Mouse (Mus musculus) liver, embryonic 13.5 days (tissue): ENCODE data around the gene Esyt1. TPM values are rescaled to one million over a fixed set of nuclear protein-coding genes. Genes with fewer than 3 reads are reported as not detected.
A peak's percentile ranks its signal among the peaks of the same experiment; 100 is the strongest.
"Not testable (repeated sequence)": the region's sequence is repeated elsewhere in the genome, so short reads cannot be mapped to it uniquely, and the experiment has no call there.

Experiments used
- ATAC-seq: fragments of 200-750 bp; cut with Nextera tagmentation; 2 replicates; pipeline ENCODE4 v1.8.0; 2017; ENCODE audit warnings: low read depth, mild to moderate bottlenecking, moderate number of reproducible peaks, moderate library complexity
- DNase-seq: peaks from one replicate; pipeline ENCODE4 v3.0.0; 2022
- H3K27ac ChIP-seq: fragments of 300-500 bp; sonication (generic); 2 replicates; pipeline ENCODE4 v1.5.1; 2015; ENCODE audit warnings: moderate library complexity, mild to moderate bottlenecking, inconsistent platforms
- H3K27me3 ChIP-seq: fragments of 300-500 bp; sonication (generic); 2 replicates; pipeline ENCODE4 v1.6.1; 2015; ENCODE audit warnings: mild to moderate bottlenecking, inconsistent platforms
- H3K36me3 ChIP-seq: fragments of 300-500 bp; sonication (generic); 2 replicates; pipeline ENCODE4 v1.6.1; 2015; ENCODE audit warnings: mild to moderate bottlenecking, inconsistent platforms
- H3K4me1 ChIP-seq: fragments of 300-500 bp; sonication (generic); replicated peaks from 2 replicates; pipeline ENCODE4 v1.6.1; 2015; ENCODE audit warnings: inconsistent platforms
- H3K4me2 ChIP-seq: fragments of 300-500 bp; sonication (generic); 2 replicates; pipeline ENCODE4 v1.6.1; 2015; ENCODE audit warnings: inconsistent platforms, mild to moderate bottlenecking, moderate library complexity
- H3K4me3 ChIP-seq: fragments of 300-500 bp; sonication (generic); replicated peaks from 2 replicates; pipeline ENCODE4 v1.5.1; 2015; ENCODE audit warnings: mild to moderate bottlenecking, inconsistent platforms
- H3K9ac ChIP-seq: fragments of 300-500 bp; sonication (generic); 2 replicates; pipeline ENCODE4 v1.6.1; 2015; ENCODE audit warnings: mild to moderate bottlenecking, inconsistent platforms
- H3K9me3 ChIP-seq: fragments of 300-500 bp; sonication (generic); replicated peaks from 2 replicates; pipeline ENCODE4 v1.6.1; 2016; ENCODE audit warnings: inconsistent platforms
- WGBS: fragments of 180-500 bp; shearing (Covaris S2); methylation state at CpG from one replicate; pipeline ENCODE4 v1.1.7; 2015; ENCODE audit not compliant: insufficient replicate concordance; 5-methylcytosine and 5-hydroxymethylcytosine counted together
- polyA plus RNA-seq: library from polyadenylated mRNA; unstranded; fragments of >200 nt; fragmentation: Nextera tagmentation; extraction: Ambion mirVana; gene quantifications from 2 replicates; pipeline ENCODE4 v1.2.1, GENCODE M21; 2015

Esyt1 gene
- polyA plus RNA-seq, 1 experiment from 2014 or later = 10.6 TPM

- WGBS = 1% methylated on average over 12 of the region's 12 CpGs
- Histone ChIP-seq H3K4me2 (peak overlapping the region; percentile 93), H3K9ac (peak overlapping the region; percentile 93), H3K36me3 (peaks cover 40% of the 10 kb centered on the region), H3K27ac (peak overlapping the region; percentile 91), H3K27me3 (no peaks in the 10 kb centered on the region), H3K9me3 (no peaks in the 10 kb centered on the region), H3K4me3 (peak overlapping the region; percentile 88), H3K4me1 (peaks cover 66% of the 10 kb centered on the region)
- DNase-seq (no peak), ATAC-seq (peak; percentile 47)
Measured at GRCm38 (mm10) chr10:128493319-128493694, 32.4 kb downstream of the Esyt1 start.

GRCm38 (mm10) chr10:128492633-128493311 lies 32.9 kb downstream of the Esyt1 start:
- WGBS = 24% methylated on average over 12 of the region's 12 CpGs
- Histone ChIP-seq H3K9ac (peak overlapping the region; percentile 93), H3K27ac (peak overlapping the region; percentile 91), H3K36me3 (peaks cover 45% of the 10 kb centered on the region), H3K27me3 (no peaks in the 10 kb centered on the region), H3K4me1 (peaks cover 61% of the 10 kb centered on the region), H3K4me3 (peak overlapping the region; percentile 88), H3K9me3 (no peaks in the 10 kb centered on the region), H3K4me2 (peak overlapping the region; percentile 93)
- peak; percentile 63 for ATAC-seq
- DNase-seq = peak; percentile 52

GRCm38 (mm10) chr10:128492051-128492450 lies 33.6 kb downstream of the Esyt1 start:
- peak overlapping the region; percentile 93 for H3K4me2 ChIP-seq
- not testable (repeated sequence) for ATAC-seq, DNase-seq, H3K27me3 ChIP-seq, H3K9me3 ChIP-seq
- peaks cover 54% of the 10 kb centered on the region for H3K4me1 ChIP-seq
- 48% methylated on average over 8 of the region's 8 CpGs for WGBS
- peak overlapping the region; percentile 91 for H3K27ac ChIP-seq
- H3K9ac ChIP-seq = peak overlapping the region; percentile 93
- H3K36me3 ChIP-seq = peaks cover 53% of the 10 kb centered on the region
- peak overlapping the region; percentile 88 for H3K4me3 ChIP-seq

- Histone ChIP-seq H3K4me3 (peak overlapping the region; percentile 88), H3K4me2 (peak overlapping the region; percentile 93), H3K9me3 (no peaks in the 10 kb centered on the region), H3K36me3 (peaks cover 57% of the 10 kb centered on the region), H3K27ac (peak overlapping the region; percentile 40), H3K9ac (peak overlapping the region; percentile 93), H3K4me1 (peaks cover 48% of the 10 kb centered on the region), H3K27me3 (no peaks in the 10 kb centered on the region)
- WGBS = 42% methylated on average over 6 of the region's 6 CpGs
- DNase-seq = no peak
- ATAC-seq = no peak
Measured at GRCm38 (mm10) chr10:128491495-128491894, 34.2 kb downstream of the Esyt1 start.

GRCm38 (mm10) chr10:128490912-128491311 lies 34.8 kb downstream of the Esyt1 start:
- DNase-seq (no peak), ATAC-seq (no peak)
- Histone ChIP-seq H3K4me1 (peaks cover 43% of the 10 kb centered on the region), H3K9ac (no peak overlapping the region; the same call in 1 of the 2 replicates), H3K4me2 (peak overlapping the region; percentile 93), H3K9me3 (no peaks in the 10 kb centered on the region), H3K27ac (peak overlapping the region; percentile 40), H3K4me3 (no peak overlapping the region), H3K27me3 (no peaks in the 10 kb centered on the region), H3K36me3 (peaks cover 63% of the 10 kb centered on the region)
- 63% methylated on average over 5 of the region's 5 CpGs for WGBS

GRCm38 (mm10) chr10:128490232-128490631 lies 35.4 kb downstream of the Esyt1 start:
- DNase-seq = no peak

GRCm38 (mm10) chr10:128489785-128490184 lies 35.9 kb downstream of the Esyt1 start:
- WGBS = 70% methylated on average over 4 of the region's 4 CpGs
- Histone ChIP-seq H3K9me3 (no peaks in the 10 kb centered on the region), H3K27ac (peak overlapping the region; percentile 39; the same call in 1 of the 2 replicates), H3K9ac (no peak overlapping the region), H3K27me3 (no peaks in the 10 kb centered on the region), H3K4me3 (no peak overlapping the region), H3K4me1 (peaks cover 33% of the 10 kb centered on the region), H3K4me2 (no peak overlapping the region), H3K36me3 (peaks cover 73% of the 10 kb centered on the region)
- ATAC-seq (no peak), DNase-seq (no peak)

More at GRCm38 (mm10) chr10:128490232-128490631, 35.4 kb downstream of the Esyt1 start:
- Histone ChIP-seq H3K4me2 (no peak overlapping the region), H3K27ac (peak overlapping the region; percentile 39; the same call in 1 of the 2 replicates), H3K36me3 (peaks cover 70% of the 10 kb centered on the region), H3K4me3 (no peak overlapping the region), H3K9me3 (no peaks in the 10 kb centered on the region), H3K9ac (no peak overlapping the region), H3K27me3 (no peaks in the 10 kb centered on the region), H3K4me1 (peaks cover 37% of the 10 kb centered on the region)
- 78% methylated on average over 5 of the region's 5 CpGs for WGBS
- no peak for ATAC-seq

- DNase-seq = no peak
- H3K4me3 ChIP-seq = no peak overlapping the region
- no peak for ATAC-seq
- WGBS = 57% methylated on average over 5 of the region's 5 CpGs
- no peaks in the 10 kb centered on the region for H3K27me3 ChIP-seq
- peak overlapping the region; percentile 39; the same call in 1 of the 2 replicates for H3K27ac ChIP-seq
- no peak overlapping the region for H3K9ac ChIP-seq
- H3K9me3 ChIP-seq = no peaks in the 10 kb centered on the region
- H3K36me3 ChIP-seq = peaks cover 77% of the 10 kb centered on the region
- H3K4me1 ChIP-seq = peaks cover 29% of the 10 kb centered on the region
- H3K4me2 ChIP-seq = no peak overlapping the region
Measured at GRCm38 (mm10) chr10:128489380-128489779, 36.3 kb downstream of the Esyt1 start.

GRCm38 (mm10) chr10:128488776-128489175 lies 36.9 kb downstream of the Esyt1 start:
- no peaks in the 10 kb centered on the region for H3K9me3 ChIP-seq
- H3K27ac ChIP-seq = no peak overlapping the region
- DNase-seq (no peak), ATAC-seq (no peak)
- H3K4me3 ChIP-seq = no peak overlapping the region
- H3K4me2 ChIP-seq = no peak overlapping the region
- no peaks in the 10 kb centered on the region for H3K27me3 ChIP-seq
- 84% methylated on average over 4 of the region's 4 CpGs for WGBS
- H3K9ac ChIP-seq = no peak overlapping the region
- peaks cover 27% of the 10 kb centered on the region for H3K4me1 ChIP-seq
- H3K36me3 ChIP-seq = peaks cover 83% of the 10 kb centered on the region

GRCm38 (mm10) chr10:128487861-128488712 lies 37.6 kb downstream of the Esyt1 start:
- ATAC-seq = no peak
- Histone ChIP-seq H3K27me3 (no peaks in the 10 kb centered on the region), H3K36me3 (peaks cover 90% of the 10 kb centered on the region), H3K4me3 (no peak overlapping the region), H3K9ac (no peak overlapping the region), H3K4me2 (no peak overlapping the region), H3K4me1 (peaks cover 26% of the 10 kb centered on the region), H3K9me3 (no peaks in the 10 kb centered on the region), H3K27ac (no peak overlapping the region)
- 88% methylated on average over 22 of the region's 22 CpGs for WGBS
- no peak for DNase-seq

- no peak for DNase-seq
- Histone ChIP-seq H3K4me1 (peaks cover 9% of the 10 kb centered on the region), H3K27me3 (no peaks in the 10 kb centered on the region)
Measured at GRCm38 (mm10) chr10:128486370-128486769, 39.3 kb downstream of the Esyt1 start.

More at GRCm38 (mm10) chr10:128486370-128486769, 39.3 kb downstream of the Esyt1 start:
- peaks cover 98% of the 10 kb centered on the region for H3K36me3 ChIP-seq
- WGBS = 75% methylated on average over 7 of the region's 7 CpGs
- H3K9ac ChIP-seq = no peak overlapping the region
- H3K9me3 ChIP-seq = no peaks in the 10 kb centered on the region
- H3K4me3 ChIP-seq = no peak overlapping the region
- no peak for ATAC-seq
- H3K27ac ChIP-seq = no peak overlapping the region
- no peak overlapping the region for H3K4me2 ChIP-seq
